Mouse (Mus musculus): ENCODE data around the gene Svep1.

Gene Svep1

DNA sequence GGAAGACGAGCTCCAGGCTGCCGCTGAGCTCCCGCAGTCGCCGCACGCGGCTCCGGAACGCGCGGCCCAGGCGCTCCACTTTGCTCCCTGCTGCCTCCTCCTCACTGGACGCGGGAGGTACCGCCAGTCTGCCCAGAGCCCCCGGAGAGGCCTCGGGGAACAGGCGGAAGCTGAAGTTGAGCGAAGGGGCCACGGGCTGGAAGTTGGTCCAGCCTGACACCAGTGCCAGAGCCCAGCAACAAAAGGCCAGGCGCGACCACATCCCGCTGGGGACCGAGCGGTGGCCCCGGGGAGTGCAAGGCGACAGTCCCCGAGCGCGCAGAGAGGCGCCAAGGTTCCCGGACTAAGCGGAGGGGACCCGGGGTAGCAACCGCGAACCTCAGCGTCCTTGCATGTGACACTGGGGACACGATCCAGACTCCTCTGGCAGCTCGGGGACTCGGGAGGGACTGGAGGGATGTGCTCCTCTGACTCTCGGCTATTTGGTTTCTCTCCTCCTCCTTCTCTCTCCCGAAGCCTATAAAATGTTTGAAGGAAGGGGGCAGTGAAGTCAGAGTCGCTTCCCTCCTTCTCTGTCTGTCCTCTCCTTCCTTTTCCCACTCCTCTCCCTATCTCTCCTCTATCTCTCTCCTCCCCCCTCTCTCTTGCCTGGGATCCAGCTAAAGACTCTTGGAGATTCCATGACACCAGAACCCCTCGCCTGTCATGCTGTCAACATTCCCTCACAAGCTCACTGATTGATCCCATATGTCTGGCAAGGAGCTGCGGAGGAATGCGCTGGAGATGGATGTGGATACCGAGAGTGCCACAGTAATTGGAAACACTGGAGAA is at the start of gene Svep1:
Svep1 (minus strand) TSS at position 745 of the 831 bp plus-strand sequence.
- peak; percentile 70 for DNase-seq

DNA sequence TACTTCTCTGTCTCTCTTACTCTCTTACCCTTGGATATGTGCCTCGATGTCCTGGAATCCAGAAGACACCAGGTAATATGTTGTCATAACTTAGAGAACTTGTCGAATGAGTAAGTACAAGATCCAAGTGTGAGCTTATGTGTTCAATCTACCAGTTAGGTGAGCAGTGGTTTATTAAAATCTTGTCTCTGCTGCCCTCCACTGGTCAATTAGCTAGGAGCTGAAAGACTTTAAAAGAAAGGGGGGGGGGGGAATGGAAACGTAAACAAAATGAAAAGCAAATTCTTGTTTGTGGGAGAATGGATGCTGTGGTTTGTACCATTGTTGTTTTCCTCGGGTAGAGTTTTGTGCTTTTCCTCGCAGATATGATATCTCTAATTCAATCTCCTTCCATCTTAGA is 46.8 kb upstream of the Svep1 start:
- DNase-seq: peak; percentile 78

DNA sequence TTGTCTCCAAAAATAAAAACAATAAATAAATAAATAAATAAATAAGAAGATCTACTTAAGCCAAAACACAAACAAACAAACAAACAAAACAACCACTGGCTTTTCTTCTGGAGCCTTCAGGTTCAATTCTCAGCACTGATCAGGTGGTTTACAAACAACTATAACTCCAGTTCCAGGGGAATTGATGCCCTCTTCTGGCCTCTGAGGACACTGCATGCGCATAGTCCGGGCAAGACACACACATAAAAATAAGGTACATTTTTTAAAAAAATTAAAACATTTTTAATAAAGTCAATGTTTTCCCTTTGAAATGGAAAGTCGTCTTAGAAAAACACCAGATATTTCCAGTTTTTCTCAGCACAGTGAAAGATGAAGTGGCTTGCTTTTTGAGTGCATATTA is 45.7 kb upstream of the Svep1 start:
- no peak for DNase-seq

DNA sequence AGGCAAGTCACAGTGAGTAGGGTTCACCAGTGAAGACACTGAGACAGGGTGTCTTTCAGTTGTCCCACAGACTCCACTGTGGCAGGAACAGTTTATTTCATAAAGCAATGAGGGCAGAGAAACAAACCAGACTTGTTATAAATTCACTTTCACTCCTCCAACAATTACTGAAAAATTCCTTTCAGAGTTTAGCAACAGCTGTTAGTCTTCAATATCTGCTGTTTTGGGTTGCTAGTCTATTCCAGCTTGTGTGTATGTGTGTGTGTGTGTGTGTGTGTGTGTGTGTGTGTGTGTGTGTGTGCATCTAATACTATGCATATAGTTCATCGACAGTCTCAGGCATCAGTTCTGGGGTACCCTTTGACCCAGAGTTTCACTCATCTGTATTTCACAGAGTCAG is 38.9 kb upstream of the Svep1 start:
- peak; percentile 28 for DNase-seq

DNA sequence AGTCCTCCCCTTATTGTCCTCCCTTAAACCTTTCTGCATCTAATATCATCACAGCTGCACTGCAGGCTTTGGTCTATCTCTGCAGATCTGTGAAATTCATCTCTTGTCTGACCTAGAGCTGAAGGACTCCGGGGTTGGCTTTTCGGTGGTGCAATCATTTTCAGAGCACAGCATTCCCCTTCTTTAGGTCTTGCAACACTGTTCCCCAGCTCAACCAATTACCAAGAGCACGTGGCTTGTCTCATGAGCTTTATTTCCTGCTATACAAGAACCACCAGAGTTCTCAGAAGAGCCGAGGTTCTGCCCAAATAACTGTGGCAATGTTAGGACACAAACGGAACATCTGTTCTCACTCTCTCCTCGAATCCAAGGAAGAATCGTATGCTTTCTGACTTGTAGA is 33.8 kb upstream of the Svep1 start:
- no peak for DNase-seq

DNA sequence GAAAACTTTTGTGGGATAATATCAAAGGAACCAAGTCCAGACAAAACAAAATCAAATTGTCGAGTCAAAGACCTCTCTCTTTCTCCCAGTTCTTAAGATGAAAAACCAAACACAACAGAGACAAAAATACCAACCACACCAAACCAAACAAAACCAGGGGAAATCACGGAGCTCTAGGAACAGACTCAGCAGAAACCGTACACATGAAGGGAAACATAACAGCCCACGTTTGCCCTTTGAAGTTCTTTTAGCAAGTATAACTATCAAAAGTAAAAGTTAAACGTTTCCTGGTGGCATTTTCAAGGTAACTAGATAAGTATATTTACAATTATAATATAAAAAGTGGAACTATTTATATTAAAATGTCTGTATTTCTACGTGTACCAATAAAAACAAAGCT is 29.2 kb upstream of the Svep1 start:
- no peak for DNase-seq

DNA sequence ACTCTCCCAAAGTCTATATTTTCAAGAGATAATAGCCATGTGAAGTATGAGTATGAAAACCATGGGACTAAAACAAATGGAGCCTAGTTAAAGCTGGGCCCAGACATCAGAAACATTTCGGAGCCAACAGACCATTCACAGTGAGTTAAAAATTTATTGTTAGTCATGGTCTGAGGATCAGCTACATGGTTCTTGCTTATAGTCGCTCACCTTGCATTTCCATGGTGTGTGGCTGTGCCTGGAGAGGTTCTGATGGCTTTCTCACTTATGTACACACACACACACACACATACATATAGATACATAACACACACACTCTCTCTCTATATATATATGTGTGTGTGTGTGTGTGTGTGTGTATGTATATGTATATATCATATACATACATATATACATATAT is 16.8 kb upstream of the Svep1 start:
- DNase-seq: no peak

DNA sequence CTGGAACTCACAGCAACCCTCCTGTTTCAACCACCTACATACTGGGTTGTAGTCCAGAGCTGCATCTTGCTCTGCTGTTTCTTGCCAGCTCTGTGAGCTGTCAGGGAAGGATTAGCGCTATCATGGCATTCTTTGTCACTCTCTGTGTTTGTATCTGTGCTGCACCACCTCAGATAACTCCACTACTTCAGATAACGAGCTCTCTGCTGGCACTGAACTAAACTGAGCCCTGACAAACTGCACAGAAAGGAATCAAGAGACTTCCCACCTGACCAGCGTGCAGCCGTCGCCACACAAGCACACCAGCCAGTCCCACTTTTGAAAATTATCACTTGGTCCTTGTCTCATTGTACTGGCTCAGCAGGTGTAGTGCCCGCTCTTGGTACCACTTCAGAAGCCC is 4.7 kb upstream of the Svep1 start:
- no peak for DNase-seq

DNA sequence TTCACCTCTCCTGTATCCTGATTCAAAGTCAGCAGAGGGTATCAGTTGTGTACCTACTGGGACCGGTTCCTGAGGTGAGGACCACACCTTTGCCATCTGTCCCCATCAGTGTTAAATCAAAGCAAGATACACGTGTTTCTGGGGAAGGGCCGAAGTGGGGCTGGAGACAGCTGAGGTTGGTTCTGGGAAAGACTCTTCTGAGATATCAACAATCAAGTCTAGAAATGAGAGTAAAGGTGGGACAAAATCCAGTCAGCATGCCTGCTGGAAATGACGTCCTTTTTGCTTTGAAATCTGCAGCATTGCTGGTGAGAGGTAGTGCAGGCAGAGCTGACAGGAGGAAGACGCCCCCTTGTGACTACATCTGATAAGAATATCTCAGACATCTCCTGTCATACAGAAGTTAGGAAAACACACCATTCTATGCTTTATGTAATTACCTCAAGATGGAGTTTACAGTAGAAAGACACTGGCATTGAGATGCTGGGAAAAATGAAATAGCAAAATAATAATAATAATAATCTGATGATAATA is 4.0 kb upstream of the Svep1 start:
- no peak for DNase-seq

DNA sequence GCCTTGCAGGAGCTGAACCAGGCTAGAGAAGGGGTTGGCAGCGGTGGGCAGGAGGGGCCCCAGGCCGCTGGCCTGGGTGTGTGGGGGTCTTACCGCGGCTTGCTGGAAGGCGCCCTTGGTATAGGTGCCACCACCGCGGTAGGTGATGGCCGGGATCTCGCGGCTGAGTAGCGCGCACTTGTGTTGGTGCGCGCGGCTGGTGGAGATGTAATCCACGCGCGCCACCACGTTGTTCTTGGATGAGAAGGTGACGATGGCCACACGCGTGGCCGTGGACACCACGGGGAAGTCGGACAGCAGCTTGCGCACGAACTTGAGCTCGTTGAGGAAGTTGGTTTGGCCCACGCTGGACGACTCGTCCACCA is 927 bp downstream of the Svep1 start:
- no peak for DNase-seq

DNA sequence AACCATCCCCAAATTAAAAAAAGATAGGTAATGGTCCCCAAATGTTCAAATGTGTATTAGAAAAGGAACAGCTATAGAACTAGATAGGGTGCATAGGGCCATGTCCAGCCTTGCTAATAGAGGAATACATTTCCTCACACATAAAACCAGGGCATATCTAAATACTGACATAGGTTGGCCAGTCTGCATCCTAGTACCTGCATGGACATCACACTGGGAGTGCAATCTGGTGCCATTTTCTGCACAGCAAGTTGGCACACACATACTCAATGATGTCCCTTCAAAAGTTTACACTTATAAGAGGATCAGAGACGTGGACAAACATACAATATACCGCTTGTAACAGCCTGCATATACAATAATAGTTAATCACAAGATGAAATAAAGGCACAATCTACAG is 5.0 kb downstream of the Svep1 start:
- no peak for DNase-seq

DNA sequence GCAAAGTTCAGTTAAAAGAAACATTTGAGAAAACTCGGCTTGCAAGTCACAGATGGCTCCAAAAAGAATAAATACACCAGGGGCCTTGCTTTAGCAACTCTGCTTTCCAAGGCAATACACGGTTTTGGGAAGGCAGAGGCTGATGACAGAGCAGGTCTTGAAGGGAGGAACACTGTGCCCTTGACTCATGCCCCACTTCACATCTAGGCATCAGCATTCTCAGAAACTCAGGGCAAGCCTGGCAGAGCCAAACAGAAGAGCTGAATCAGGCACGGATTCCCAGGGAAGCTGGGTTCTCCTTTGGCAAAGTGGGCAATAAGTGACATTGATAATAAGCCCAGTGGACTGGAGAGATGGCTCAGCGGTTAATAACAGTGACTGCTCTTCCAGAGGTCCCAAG is 5.8 kb downstream of the Svep1 start:
- DNase-seq: no peak

DNA sequence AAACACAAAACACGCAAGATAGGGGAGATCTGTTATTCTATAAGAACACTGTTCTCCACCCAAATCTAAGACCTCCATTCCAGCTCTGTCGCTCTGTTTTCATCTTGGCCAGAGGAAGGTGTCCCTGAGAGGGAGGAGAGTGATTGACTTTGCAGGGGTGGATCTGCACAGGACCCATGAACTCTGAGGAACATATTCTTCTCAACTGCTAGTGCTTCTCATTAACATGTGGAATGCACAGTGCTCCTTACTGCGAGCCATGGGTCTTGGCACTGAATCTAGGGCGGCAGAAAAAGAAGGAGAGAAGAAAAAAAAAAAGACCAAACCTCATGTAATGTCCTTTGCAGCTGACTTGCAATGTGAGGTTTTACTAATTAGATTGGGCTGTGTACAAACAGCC is 9.4 kb downstream of the Svep1 start:
- DNase-seq: no peak

DNA sequence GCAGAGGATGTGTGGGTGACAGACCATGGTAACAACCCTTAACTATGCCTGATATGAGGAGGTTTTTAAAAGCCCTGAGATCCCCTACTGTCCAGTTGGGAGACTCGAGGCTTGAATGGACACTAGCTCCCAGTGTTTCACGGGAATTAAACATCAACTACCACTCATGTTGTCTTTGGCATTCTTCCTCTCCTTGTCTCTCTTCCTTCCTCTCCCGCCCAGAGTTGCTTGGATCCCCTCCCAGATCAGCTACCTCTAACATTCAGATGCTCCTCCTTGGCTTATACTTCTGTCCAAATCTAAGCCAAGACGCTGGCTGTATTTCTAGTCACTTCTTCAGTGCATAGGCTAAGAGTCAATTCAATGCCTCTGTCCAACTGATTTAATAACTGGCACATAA is 9.9 kb downstream of the Svep1 start:
- peak; percentile 57 for DNase-seq

DNA sequence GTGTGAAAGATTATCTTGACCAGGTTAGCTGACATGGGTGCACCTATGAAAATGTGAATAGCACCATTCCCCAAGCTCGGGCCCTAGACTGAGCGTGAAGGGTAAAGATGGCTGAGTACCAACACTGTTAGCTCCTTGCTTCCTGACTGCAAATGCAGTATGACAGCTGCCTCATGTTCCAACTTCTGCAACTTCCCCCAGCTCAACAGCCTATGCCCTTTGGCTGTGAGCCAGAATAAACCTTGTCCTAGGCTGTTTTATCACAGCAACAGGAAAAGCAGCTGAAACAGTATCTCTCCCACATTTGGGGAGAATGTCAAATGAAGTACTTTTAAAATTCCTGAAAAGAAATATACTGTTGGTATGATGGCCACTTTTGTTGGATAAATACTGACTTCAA is 10.7 kb downstream of the Svep1 start:
- DNase-seq: peak; percentile 62

DNA sequence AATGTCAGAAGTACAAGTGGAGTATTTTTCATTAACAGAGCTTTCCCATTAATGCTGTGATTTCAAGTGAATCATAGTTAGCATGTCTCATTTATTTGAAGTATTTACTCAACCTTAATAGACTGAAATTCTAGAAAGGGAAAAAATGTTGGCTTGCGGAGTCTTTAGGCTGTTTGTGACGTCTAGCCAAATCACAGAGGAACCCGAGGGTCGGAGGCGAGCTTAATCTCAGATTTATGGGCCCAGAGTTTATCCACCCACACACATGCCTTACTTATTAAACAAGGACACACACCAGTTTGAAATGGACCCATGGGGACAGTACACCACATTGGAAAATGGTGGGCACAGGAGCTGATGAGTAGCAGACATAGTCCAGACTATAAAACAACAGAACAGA is 17.4 kb downstream of the Svep1 start:
- peak; percentile 38 for DNase-seq

DNA sequence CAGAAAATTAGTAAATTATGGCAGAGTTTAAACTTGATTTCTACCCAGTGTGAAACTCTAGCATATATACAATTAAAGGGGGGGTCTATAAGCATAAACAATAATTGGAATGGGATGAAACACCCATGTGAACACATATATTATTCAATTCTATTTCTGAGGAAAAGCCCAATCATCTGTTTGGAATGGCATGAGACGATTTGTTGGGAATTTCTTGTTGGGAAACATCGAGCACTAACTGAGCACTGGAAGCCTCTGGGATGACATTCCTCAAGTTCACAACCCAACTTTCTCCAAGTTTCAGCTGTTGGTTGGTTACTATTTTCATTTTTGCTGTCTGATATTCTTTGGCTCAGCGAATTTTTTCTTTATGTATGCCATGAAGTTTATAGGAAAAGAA is 21.3 kb downstream of the Svep1 start:
- no peak for DNase-seq

DNA sequence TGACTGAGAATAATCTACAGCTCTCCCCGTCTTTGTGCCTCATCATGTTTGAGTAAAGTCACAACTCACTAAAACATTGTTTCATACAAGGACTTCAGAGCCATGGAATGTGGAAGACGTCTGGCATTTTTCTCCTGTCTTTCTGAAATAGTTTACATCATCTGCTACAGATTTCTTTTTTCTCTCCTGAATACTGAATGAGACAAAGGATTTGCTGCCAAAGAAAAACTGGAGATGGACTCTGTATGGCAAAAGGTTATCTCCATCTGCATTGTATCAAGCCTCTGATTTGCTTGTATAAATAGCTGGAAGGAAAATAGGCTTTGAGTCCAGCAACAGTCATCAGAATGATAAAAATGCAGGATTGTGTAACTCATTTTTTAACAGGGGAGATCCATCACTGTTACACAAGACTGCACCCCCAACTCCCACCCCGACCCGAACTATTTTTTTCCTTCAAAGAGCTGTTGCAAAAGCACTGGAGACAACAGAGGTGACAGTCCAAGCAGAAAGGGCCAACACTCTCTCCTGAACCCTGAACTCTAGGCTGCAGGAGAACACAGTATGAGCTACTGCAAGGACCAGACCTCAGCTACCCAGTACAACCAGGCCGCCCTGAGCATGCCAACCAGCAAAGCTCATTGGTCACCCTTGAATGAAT is 21.8 kb downstream of the Svep1 start:
- DNase-seq: peak; percentile 51

DNA sequence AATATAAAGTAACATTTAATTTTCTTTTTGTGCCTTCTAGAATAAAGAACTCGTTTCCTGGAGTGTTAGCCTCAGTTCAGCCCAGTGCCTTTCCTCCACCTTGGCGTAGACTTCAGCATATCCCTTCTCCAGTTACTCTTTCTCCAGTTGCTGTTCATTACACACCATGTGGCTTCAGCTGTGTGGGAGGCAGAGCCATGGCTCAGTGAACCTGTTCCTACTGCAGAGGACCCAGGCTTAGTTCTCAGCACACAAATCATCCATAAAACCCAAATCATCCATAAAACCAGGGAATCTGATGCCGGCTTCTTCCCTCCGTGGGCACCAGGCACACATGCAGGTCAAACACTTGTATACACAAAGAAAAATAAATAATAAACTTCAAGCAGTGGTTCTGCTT is 22.8 kb downstream of the Svep1 start:
- no peak for DNase-seq

DNA sequence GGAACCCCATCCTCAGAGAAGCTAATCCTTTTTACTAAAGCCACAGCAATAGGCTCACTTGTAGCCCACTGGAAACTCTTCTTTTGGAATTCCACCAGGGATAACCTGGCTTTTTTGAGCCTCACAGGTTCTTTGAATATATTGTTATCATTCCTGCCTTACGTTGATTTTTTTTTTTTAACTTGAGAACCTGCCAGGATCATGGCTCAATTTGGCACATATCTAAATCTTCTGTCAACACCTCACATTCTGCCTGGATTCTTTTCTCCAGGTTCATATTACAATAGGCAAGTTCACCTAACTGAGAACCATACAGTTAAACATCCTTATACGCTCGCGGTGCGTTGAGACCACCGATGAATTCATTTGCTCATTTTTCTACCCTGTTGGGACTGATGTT is 28.2 kb downstream of the Svep1 start:
- no peak for DNase-seq

DNA sequence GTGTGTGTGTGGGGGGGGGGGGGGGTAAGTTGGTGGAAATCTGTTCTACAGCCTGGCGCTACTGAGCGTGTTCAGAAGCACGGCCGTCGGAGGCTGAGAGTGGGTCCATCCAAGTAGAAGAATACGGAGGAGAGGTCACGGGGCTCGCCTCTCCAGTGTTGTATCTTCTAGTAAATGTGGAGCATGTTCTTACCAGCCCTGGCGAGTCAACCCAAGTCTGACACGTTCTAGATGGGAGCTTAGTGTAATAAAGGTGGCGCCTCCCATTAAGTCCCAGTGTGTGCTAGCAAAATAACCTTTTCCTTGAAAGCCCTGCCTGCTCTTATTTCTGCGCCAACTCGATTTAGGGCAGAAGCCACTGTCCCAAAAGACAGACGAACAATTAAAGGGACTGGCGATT is 29.4 kb downstream of the Svep1 start:
- DNase-seq: no peak

DNA sequence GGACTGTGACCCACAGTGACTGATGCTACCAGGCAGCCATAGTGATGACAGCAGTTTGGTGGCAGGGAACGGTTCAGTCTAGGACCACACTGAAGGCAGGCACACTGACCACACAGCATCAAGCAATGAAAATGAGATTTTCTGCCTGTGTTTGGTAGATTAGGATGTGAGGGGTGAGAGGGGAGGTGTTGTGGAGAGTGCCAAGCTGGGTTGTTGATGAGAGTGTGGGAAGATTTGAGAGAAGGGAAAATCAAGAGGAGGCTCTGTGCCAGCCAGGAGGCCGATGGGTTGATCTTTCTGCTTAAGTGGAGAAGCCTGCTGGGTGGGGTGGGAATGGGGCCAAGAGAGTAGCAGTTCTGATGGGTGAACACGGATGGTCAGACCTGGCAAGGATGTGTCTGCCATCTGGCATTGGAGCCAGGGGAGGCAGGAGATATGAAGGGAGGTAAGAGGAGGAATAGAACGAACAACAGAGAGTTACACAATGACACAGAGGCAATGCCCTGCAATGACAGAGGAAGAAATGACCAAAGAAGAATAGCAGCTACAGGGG is 32.1 kb downstream of the Svep1 start:
- DNase-seq: no peak

DNA sequence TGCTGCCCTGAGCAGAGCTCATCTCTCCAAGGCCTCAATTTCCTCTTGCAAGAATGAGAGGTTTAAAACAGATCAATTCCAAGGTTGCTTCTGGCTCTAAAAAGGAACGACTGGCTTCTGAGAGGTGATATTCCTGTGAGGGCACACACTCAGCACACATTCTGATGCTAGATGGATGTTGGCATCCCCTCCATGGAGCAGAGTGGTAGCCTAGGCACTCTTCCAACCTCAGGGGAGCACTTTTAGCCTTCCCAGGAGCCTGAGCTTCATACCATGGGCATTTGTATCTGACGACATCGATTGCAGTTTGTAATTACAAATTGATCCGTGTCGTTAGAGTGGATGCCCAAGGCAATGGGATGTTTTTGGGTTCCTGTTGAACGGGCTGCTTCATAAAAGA is 33.3 kb downstream of the Svep1 start:
- DNase-seq: no peak

DNA sequence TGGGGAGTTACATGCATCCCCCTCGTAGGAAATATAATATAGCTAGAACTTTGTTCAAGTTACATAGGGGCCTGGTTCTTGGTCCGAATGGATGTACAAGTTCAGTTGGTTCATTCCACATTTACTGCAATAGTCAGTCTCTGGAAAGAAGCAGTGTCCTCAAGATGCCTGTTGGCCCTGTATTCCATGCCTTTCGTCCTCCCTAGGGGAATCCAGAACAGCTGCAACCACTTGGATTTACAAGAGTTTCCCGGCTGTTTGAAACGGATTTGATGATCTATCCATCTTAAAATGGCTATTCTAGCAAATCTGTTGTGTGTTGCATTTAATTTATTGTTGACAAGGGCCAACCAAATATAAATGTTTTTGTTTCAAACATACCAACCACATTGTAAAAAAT is 36.2 kb downstream of the Svep1 start:
- peak; percentile 70 for DNase-seq
